Mouse (Mus musculus): Measurements from ENCODE around the gene Sorcs1.

- TF ChIP-seq TAL1 (IDR thresholded peaks at IDR 0.05; ENCODE audit: low read length) (no peak), GATA1 (IDR thresholded peaks at IDR 0.05; ENCODE audit: low read length) (no peak)
These were observed 164.1 kb downstream of the Sorcs1 start for GRCm38 (mm10) chr19:50514309-50514830.

All from erythroblast, embryonic 14.5 days (primary cell).